Mouse (Mus musculus) midbrain, embryonic 14.5 days (tissue): ENCODE results near the gene Lamb1. TPM values are rescaled to one million over a fixed set of nuclear protein-coding genes. Genes with fewer than 3 reads are reported as not detected.

Experiments used
- ATAC-seq: fragments of 200-750 bp; cut with Nextera tagmentation; 2 replicates; pipeline ENCODE4 v1.8.0; 2017; ENCODE audit warnings: moderate number of reproducible peaks, moderate library complexity; ENCODE audit not compliant: low FRiP score, low TSS enrichment
- DNase-seq: peaks from one replicate; pipeline ENCODE4 v3.0.0-alpha.2; 2015
- H3K27ac ChIP-seq: fragments of 300-500 bp; sonication (generic); replicated peaks from 2 replicates; pipeline ENCODE4 v1.5.1; 2014; ENCODE audit warnings: mild to moderate bottlenecking, low read depth, low read length, moderate library complexity
- H3K27me3 ChIP-seq: fragments of 300-500 bp; sonication (generic); 2 replicates; pipeline ENCODE4 v1.6.1; 2014; ENCODE audit warnings: low read length, control low read depth, mixed read lengths; ENCODE audit not compliant: control insufficient read depth, insufficient read depth
- H3K36me3 ChIP-seq: fragments of 300-500 bp; sonication (generic); 2 replicates; pipeline ENCODE4 v1.6.1; 2014; ENCODE audit warnings: low read length, control low read depth; ENCODE audit not compliant: control insufficient read depth, insufficient read depth
- H3K4me1 ChIP-seq: fragments of 300-500 bp; sonication (generic); 2 replicates; pipeline ENCODE4 v1.6.1; 2014; ENCODE audit warnings: mild to moderate bottlenecking, antibody characterized with exemption, low read length, control low read depth; ENCODE audit not compliant: control insufficient read depth, insufficient read depth
- H3K4me2 ChIP-seq: fragments of 300-500 bp; sonication (generic); 2 replicates; pipeline ENCODE4 v1.6.1; 2014; ENCODE audit warnings: mild to moderate bottlenecking, low read length, moderate library complexity
- H3K4me3 ChIP-seq: fragments of 300-500 bp; sonication (generic); replicated peaks from 2 replicates; pipeline ENCODE4 v1.5.1; 2014; ENCODE audit warnings: low read depth, low read length
- H3K9ac ChIP-seq: fragments of 300-500 bp; sonication (generic); replicated peaks from 2 replicates; pipeline ENCODE4 v1.6.1; 2014; ENCODE audit warnings: mild to moderate bottlenecking, low read length, moderate library complexity
- H3K9me3 ChIP-seq: fragments of 300-500 bp; sonication (generic); 2 replicates; pipeline ENCODE4 v1.6.1; 2016; ENCODE audit warnings: low read length, control low read depth, mixed read lengths; ENCODE audit not compliant: control insufficient read depth
- WGBS: fragments of 180-500 bp; shearing (Covaris S2); extraction: QIAGEN DNeasy Blood & Tissue Kit; methylation state at CpG from one replicate; pipeline ENCODE4 v1.1.7; 2014; 5-methylcytosine and 5-hydroxymethylcytosine counted together
- polyA plus RNA-seq: library from polyadenylated mRNA; unstranded; fragments of >200 nt; fragmentation: Nextera tagmentation; extraction: Ambion mirVana; gene quantifications from 2 replicates; pipeline ENCODE4 v1.2.1, GENCODE M21; 2014

Gene Lamb1
- polyA plus RNA-seq, 1 experiment from 2014 or later = 16.7 TPM

- ATAC-seq = no peak
- Histone ChIP-seq H3K4me3 (no peak overlapping the region), H3K9me3 (no peaks in the 10 kb centered on the region), H3K4me2 (no peak overlapping the region), H3K27me3 (no peaks in the 10 kb centered on the region), H3K36me3 (no peaks in the 10 kb centered on the region), H3K9ac (no peak overlapping the region), H3K4me1 (no peaks in the 10 kb centered on the region), H3K27ac (no peak overlapping the region)
- DNase-seq = no peak
- WGBS = 79% methylated on average over 1 of the region's 1 CpGs
Observed at GRCm38 (mm10) chr12:31232635-31233034, 32.4 kb upstream of the Lamb1 start.

DNA sequence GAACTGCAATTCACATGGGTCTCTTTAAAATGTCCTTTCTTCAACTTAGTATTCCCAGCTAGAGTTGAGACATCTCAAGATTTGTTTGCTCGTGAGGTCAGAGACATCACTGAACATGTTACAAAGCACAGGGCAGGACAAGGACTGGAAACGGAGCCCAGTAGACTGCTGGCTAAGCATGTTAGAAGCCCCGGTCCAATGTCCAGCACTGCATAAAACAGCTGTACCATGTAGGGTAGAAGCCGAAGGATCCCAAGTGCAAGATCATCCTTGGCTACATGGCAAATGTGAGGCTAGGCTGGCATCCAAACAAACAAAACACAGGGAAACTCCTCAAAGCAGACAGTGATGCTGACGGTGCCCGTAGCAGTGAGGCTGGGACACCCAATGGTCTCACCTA is 30.0 kb upstream of the Lamb1 start:
- no peak overlapping the region for H3K4me3 ChIP-seq
- H3K36me3 ChIP-seq = no peaks in the 10 kb centered on the region
- ATAC-seq (no peak), DNase-seq (no peak)
- no peaks in the 10 kb centered on the region for H3K9me3 ChIP-seq
- H3K4me2 ChIP-seq = no peak overlapping the region
- no peaks in the 10 kb centered on the region for H3K4me1 ChIP-seq
- H3K9ac ChIP-seq = no peak overlapping the region
- no peak overlapping the region for H3K27ac ChIP-seq
- WGBS = 94% methylated on average over 6 of the region's 6 CpGs
- no peaks in the 10 kb centered on the region for H3K27me3 ChIP-seq

- Histone ChIP-seq H3K27me3 (no peaks in the 10 kb centered on the region), H3K4me1 (no peaks in the 10 kb centered on the region), H3K9ac (no peak overlapping the region), H3K36me3 (no peaks in the 10 kb centered on the region), H3K4me2 (no peak overlapping the region), H3K9me3 (no peaks in the 10 kb centered on the region), H3K27ac (no peak overlapping the region), H3K4me3 (no peak overlapping the region)
- ATAC-seq = no peak
- peak; percentile 13 for DNase-seq
- 53% methylated on average over 12 of the region's 12 CpGs for WGBS
Observed at GRCm38 (mm10) chr12:31236861-31237595, 28.0 kb upstream of the Lamb1 start.

- H3K4me1 ChIP-seq = no peaks in the 10 kb centered on the region
- H3K9ac ChIP-seq = no peak overlapping the region
- WGBS = 77% methylated on average over 3 of the region's 3 CpGs
- no peaks in the 10 kb centered on the region for H3K27me3 ChIP-seq
- ATAC-seq (no peak), DNase-seq (no peak)
- H3K4me2 ChIP-seq = no peak overlapping the region
- no peaks in the 10 kb centered on the region for H3K9me3 ChIP-seq
- H3K27ac ChIP-seq = no peak overlapping the region
- no peaks in the 10 kb centered on the region for H3K36me3 ChIP-seq
- no peak overlapping the region for H3K4me3 ChIP-seq
Observed at GRCm38 (mm10) chr12:31239031-31239583, 25.9 kb upstream of the Lamb1 start.

- ATAC-seq = no peak
- H3K27ac ChIP-seq = no peak overlapping the region
- H3K9ac ChIP-seq = no peak overlapping the region
- no peak overlapping the region for H3K4me3 ChIP-seq
- H3K4me2 ChIP-seq = no peak overlapping the region
- no peaks in the 10 kb centered on the region for H3K9me3 ChIP-seq
- H3K36me3 ChIP-seq = no peaks in the 10 kb centered on the region
- H3K27me3 ChIP-seq = no peaks in the 10 kb centered on the region
- DNase-seq = no peak
- WGBS = 65% methylated on average over 4 of the region's 4 CpGs
- H3K4me1 ChIP-seq = no peaks in the 10 kb centered on the region
Observed at GRCm38 (mm10) chr12:31239798-31240197, 25.2 kb upstream of the Lamb1 start.

- Histone ChIP-seq H3K9me3 (no peaks in the 10 kb centered on the region), H3K4me3 (no peak within 1 kb of the TSS), H3K9ac (no peak within 1 kb of the TSS), H3K27me3 (no peaks in the 10 kb centered on the region), H3K36me3 (no peaks in the 10 kb centered on the region), H3K4me1 (no peaks in the 10 kb centered on the region), H3K27ac (no peak within 1 kb of the TSS), H3K4me2 (no peak within 1 kb of the TSS)
- 86% methylated on average over 5 of the region's 5 CpGs for WGBS
- DNase-seq (no peak), ATAC-seq (no peak)
Observed at GRCm38 (mm10) chr12:31240470-31240869, 24.6 kb upstream of the Lamb1 start, which contains the start of gene Gm6993. Gene Gm6993 (plus strand): TSS chr12:31240770.

DNA sequence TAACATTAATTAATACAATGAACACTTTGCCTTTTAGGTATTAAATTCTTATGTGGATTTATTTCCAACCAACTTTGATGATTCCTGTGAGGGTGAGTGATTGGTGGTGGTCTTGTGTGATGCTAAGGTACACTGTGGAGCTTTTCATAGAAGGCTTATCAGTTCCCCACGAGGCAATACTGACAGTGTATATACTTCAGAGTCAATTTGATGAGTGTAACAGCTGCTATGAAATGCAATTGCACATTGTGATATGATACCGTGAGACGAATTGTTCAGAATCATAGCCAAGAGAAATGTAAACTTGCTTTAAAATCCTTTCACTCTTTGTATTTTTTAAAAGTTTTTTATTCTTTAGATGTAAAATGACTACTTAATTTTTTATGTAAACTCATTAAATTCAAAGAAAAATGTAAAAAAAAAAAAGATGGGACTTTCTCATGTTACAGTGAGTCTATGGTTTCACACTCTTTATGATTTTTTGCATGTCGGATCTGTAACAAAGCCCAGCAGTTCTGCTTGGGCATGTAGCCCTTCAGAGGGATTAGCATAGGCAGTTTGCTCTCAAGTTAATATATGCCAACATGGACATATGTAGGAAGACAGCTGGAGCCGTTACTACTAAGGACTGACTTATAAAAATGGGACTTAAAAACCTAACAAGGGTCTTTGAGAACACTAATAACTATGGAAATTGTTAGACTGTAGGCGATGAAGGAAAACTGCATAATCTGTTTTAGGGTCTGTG is 23.3 kb upstream of the Lamb1 start:
- no peaks in the 10 kb centered on the region for H3K27me3 ChIP-seq
- no peak overlapping the region for H3K27ac ChIP-seq
- no peak overlapping the region for H3K9ac ChIP-seq
- no peak overlapping the region for H3K4me3 ChIP-seq
- no peaks in the 10 kb centered on the region for H3K9me3 ChIP-seq
- WGBS = 75% methylated on average over 6 of the region's 6 CpGs
- no peak overlapping the region for H3K4me2 ChIP-seq
- H3K4me1 ChIP-seq = no peaks in the 10 kb centered on the region
- ATAC-seq = no peak
- H3K36me3 ChIP-seq = no peaks in the 10 kb centered on the region
- DNase-seq = no peak

DNA sequence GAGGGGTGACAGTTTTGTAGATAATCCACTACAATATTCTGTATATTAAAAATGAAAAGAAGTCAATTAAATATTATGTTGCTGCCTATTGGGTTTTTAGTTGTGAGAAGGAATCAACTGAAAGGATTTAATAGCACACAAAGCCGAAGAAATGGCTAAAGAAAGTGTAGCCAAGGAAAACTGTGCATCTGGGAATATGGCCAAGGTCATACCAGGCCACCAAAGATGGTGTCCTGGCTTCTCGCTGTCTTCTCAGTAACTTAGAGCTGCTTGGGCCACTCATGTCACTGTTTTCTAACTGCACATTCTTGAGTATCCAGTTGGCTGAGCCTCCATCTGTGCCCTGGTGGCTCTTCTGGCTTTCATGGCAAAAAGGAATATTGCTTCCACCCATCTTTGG is 21.0 kb upstream of the Lamb1 start:
- ATAC-seq (no peak), DNase-seq (no peak)
- Histone ChIP-seq H3K9ac (no peak overlapping the region), H3K27ac (no peak overlapping the region), H3K4me3 (no peak overlapping the region), H3K27me3 (no peaks in the 10 kb centered on the region), H3K9me3 (no peaks in the 10 kb centered on the region), H3K4me1 (no peaks in the 10 kb centered on the region), H3K36me3 (no peaks in the 10 kb centered on the region), H3K4me2 (no peak overlapping the region)
- WGBS = 82% methylated on average over 2 of the region's 2 CpGs
